Mouse (Mus musculus) spleen, postnatal 10 days (tissue): ENCODE results near the gene Tas2r115.
"Not testable (repeated sequence)": the region's sequence is repeated elsewhere in the genome, so short reads cannot be mapped to it uniquely, and the experiment has no call there.

Experiments used
- DNase-seq, 2 experiments: peaks; one replicate each; pipeline ENCODE4 v3.0.0; 2021 to 2022; ENCODE audit warnings: low spot score in 2 of 2

The Tas2r115 gene

DNA sequence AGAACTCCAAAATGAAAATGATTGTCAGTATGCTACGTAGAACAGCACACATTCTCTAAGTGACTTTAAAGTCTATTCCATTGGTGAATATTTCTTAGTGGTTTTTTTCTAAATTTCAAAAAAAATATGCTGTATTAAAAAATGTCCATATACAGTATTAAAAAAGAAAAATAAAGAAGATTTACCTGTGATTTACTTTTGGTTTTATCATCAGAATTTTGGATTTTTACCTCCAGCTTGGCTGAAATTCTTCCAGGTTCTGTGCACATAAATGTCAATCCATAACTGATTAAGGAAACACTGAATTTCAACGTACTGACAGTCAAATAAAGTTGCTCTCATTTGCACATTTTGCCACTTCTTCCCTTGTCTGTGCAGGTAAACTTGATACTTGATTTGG lies at the start of gene Tas2r115:
Tas2r115 (minus strand) TSS at position 101 of the 400 bp plus-strand sequence.
- DNase-seq: no peak

GRCm38 (mm10) chr6:132778062-132778461 lies 40.2 kb upstream of the Tas2r115 start, which contains the start of gene Tas2r136:
Gene Tas2r136 (minus strand): TSS chr6:132778162.
- no peak for DNase-seq

- no peak for DNase-seq
Observed at GRCm38 (mm10) chr6:132761831-132762230, 24.0 kb upstream of the Tas2r115 start, which contains the start of gene Tas2r102. Gene Tas2r102 (plus strand): TSS chr6:132762131.

- DNase-seq: no peak
Observed at GRCm38 (mm10) chr6:132754430-132754829, 16.6 kb upstream of the Tas2r115 start, which contains the start of gene Tas2r124. Gene Tas2r124 (plus strand): TSS chr6:132754730.

DNA sequence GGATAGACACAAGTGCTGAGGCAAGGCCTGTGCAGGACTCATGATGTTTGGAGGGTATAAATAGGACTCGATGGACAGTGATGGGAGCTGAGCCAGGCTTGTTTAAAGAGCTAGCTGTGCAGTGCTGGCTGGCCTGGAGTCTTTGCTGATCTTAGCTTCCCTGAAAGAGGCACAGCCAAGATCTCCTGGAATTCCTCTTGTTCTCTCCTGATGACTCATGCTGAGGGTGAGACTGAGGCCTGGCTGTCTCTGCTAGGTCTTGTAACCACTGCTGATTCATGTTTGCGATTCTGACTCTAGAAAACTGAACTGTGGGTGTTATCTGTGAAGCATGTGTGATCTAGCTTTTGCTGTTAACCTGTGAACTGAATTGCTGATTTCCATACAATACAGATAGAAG lies 12.4 kb upstream of the Tas2r115 start:
- no peak for DNase-seq

GRCm38 (mm10) chr6:132711828-132712227 lies 26.0 kb downstream of the Tas2r115 start, which contains the start of gene Tas2r122:
Gene Tas2r122 (minus strand): TSS chr6:132711928.
- no peak for DNase-seq

- DNase-seq: no peak
Observed at GRCm38 (mm10) chr6:132700907-132701306, 36.9 kb downstream of the Tas2r115 start, which contains the start of gene Tas2r121. Gene Tas2r121 (minus strand): TSS chr6:132701007.

- DNase-seq: not testable (repeated sequence)
Observed at GRCm38 (mm10) chr6:132691596-132691995, 46.2 kb downstream of the Tas2r115 start.
